Mouse (Mus musculus) subcutaneous adipose tissue, adult 2 months (tissue): ENCODE results near the gene Sp110. TPM values are rescaled to one million over a fixed set of nuclear protein-coding genes. Genes with fewer than 3 reads are reported as not detected.

Experiments used
- polyA plus RNA-seq: library from polyadenylated mRNA; depleted of rRNA; stranded (reverse); fragments of >200 nt; gene quantifications from 2 replicates; pipeline ENCODE4 v1.2.3, GENCODE M21; 2012; ENCODE audit warnings: low replicate concordance; rRNA removed

The Sp110 gene
- 14.0 and 16.9 TPM in 2 replicates for polyA plus RNA-seq

GRCm38 (mm10) chr1:85598271-85599012 is at the start of gene Sp110:
TSS of gene Sp110 (minus strand) at chr1:85598817.

GRCm38 (mm10) chr1:85600078-85600477 is 1.5 kb upstream of the Sp110 start, which contains the start of gene Sp140:
TSS of gene Sp140 (plus strand) at chr1:85600378.

GRCm38 (mm10) chr1:85575376-85575775 is 23.2 kb downstream of the Sp110 start, which contains the start of gene G530012D18Rik:
TSS of gene G530012D18Rik (plus strand) at chr1:85575676.

Other genes with a start within 250 kb of the Sp110 start
- not detected in 2 replicates for gene G530012D18Rik, start 23.1 kb downstream of the Sp110 start, polyA plus RNA-seq
- gene Sp140, start 1.6 kb upstream of the Sp110 start, polyA plus RNA-seq, result 7.9 and 10.4 TPM in 2 replicates
- 21.1 and 29.5 TPM in 2 replicates for gene Sp100, start 51.2 kb upstream of the Sp110 start, polyA plus RNA-seq
- gene A630001G21Rik, start 179.8 kb upstream of the Sp110 start, polyA plus RNA-seq, result 1.9 and 3.1 TPM in 2 replicates
- gene Cab39, start 194.6 kb upstream of the Sp110 start, polyA plus RNA-seq, result 36.4 and 46.6 TPM in 2 replicates